ENCODE assay signal across 8 mouse cellular contexts in the genomic region with DNA sequence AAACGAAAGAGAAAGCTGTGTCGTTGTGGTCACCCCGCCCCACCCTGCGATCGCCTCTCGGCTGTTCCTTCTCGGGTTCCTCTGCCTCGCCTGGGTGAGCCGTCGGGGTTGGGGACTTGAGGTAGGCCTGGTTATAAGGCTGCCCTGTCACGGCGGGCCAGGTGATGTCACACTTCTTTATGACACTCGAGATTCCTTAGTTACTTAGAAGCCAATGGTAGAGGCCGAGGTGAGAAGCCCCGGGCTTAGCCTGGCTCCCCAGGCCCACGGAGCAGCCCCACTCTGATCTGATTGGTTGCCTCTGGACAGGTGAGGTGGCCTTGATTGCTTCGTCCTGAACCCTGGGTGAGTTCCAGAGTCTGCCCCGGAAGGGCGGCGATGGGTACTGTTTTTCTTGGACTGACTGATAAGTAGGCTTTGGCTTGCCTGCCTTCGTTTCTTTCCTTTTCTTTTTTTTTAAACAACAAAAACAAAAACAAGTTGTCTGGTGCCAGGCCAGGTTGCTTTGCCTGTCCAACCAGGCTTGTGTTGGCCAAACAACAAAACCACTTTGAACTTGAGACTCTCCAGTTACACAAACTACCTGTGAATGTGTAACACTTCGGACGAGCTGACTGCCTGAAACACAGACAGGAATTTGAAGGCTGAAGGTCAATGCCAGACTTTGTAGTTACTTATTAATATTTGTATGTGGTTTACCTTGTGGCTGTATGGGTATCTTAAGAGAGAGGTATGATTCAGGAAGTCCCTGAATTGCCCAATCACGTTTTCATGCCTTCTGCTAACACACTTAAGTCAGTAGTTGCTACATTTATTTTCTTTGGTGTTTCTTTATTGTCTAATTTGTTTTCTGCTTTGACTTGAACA. TPM values are rescaled to one million over a fixed set of nuclear protein-coding genes. Genes with fewer than 3 reads are reported as not detected.
DNase-seq lines count a peak whose midpoint lies in the region; ATAC-seq lines count a peak whose summit lies in the region.

No protein-coding gene starts in this region.

- H3K9me3 ChIP-seq in forebrain, embryonic 12.5 days: no peaks in the 10 kb centered on the region
- no peaks in the 10 kb centered on the region for H3K9me3 ChIP-seq in hindbrain, embryonic 16.5 days (ENCODE audit: control insufficient read depth, low read length)
- H3K9me3 ChIP-seq in liver, embryonic 12.5 days (replicated peaks): no peaks in the 10 kb centered on the region

- H3K4me3 ChIP-seq in forebrain, embryonic 12.5 days (replicated peaks): peak overlapping the region; percentile 63
- peak overlapping the region; percentile 87 for H3K4me3 ChIP-seq in hindbrain, embryonic 16.5 days (ENCODE audit: low read length)
- peak overlapping the region; percentile 87 for H3K4me3 ChIP-seq in liver, embryonic 12.5 days

- peak; percentile 45 for DNase-seq in cerebellum, adult 11 months
- DNase-seq in cerebellum, postnatal 4 days (ENCODE audit: low spot score in 2 of 2): no peak
- DNase-seq in adrenal gland, postnatal 14 days: peak; percentile 80
- no peak for DNase-seq in left cerebral cortex, adult 8-10 months (ENCODE audit: low spot score in 2 of 2)

- peak overlapping the region; percentile 89 for H3K27ac ChIP-seq in forebrain, embryonic 12.5 days
- peak overlapping the region; percentile 93 for H3K27ac ChIP-seq in hindbrain, embryonic 16.5 days (ENCODE audit: low read depth, low read length)
- H3K27ac ChIP-seq in liver, embryonic 12.5 days: peak overlapping the region; percentile 95

- H3K4me1 ChIP-seq in forebrain, embryonic 12.5 days: peaks cover 40% of the 10 kb centered on the region
- peaks cover 33% of the 10 kb centered on the region for H3K4me1 ChIP-seq in hindbrain, embryonic 16.5 days (ENCODE audit: control insufficient read depth, insufficient read depth, low read depth, low read length)
- H3K4me1 ChIP-seq in liver, embryonic 12.5 days: peaks cover 72% of the 10 kb centered on the region

- peak; percentile 7; the same call in 1 of the 2 replicates for ATAC-seq in forebrain, embryonic 12.5 days (ENCODE audit: low FRiP score)
- peak; percentile 29 for ATAC-seq in hindbrain, embryonic 16.5 days
- ATAC-seq in liver, embryonic 12.5 days: peak; percentile 51
- ATAC-seq in monocyte, adult 5-6 weeks (replicated peaks; ENCODE audit: insufficient number of reproducible peaks, low FRiP score, low TSS enrichment, poor library complexity, severe bottlenecking): peak; percentile 56

- peak overlapping the region; percentile 86 for H3K9ac ChIP-seq in forebrain, embryonic 12.5 days
- H3K9ac ChIP-seq in hindbrain, embryonic 16.5 days (ENCODE audit: low read depth, low read length): peak overlapping the region; percentile 79
- H3K9ac ChIP-seq in liver, embryonic 12.5 days: peak overlapping the region; percentile 88

- WGBS in forebrain, embryonic 12.5 days: 14% methylated on average over 24 of the region's 24 CpGs
- 11% methylated on average over 24 of the region's 24 CpGs for WGBS in hindbrain, embryonic 16.5 days
- 4% methylated on average over 24 of the region's 24 CpGs for WGBS in liver, embryonic 12.5 days (ENCODE audit: insufficient replicate concordance)

- H3K4me2 ChIP-seq in forebrain, embryonic 12.5 days: peak overlapping the region; percentile 95
- peak overlapping the region; percentile 92 for H3K4me2 ChIP-seq in hindbrain, embryonic 16.5 days (ENCODE audit: low read length)
- peak overlapping the region; percentile 80 for H3K4me2 ChIP-seq in liver, embryonic 12.5 days

- H3K27me3 ChIP-seq in forebrain, embryonic 12.5 days: no peaks in the 10 kb centered on the region
- H3K27me3 ChIP-seq in hindbrain, embryonic 16.5 days (replicated peaks; ENCODE audit: control insufficient read depth, insufficient read depth, low read length): no peaks in the 10 kb centered on the region
- H3K27me3 ChIP-seq in liver, embryonic 12.5 days (replicated peaks): no peaks in the 10 kb centered on the region

- H3K36me3 ChIP-seq in forebrain, embryonic 12.5 days (replicated peaks): no peaks in the 10 kb centered on the region
- H3K36me3 ChIP-seq in hindbrain, embryonic 16.5 days (ENCODE audit: control insufficient read depth, insufficient read depth, low read length): no peaks in the 10 kb centered on the region
- no peaks in the 10 kb centered on the region for H3K36me3 ChIP-seq in liver, embryonic 12.5 days

RNA-seq across cellular contexts. Expression of a gene that starts 0.9 kb away (rescaled TPM):
- 571 and 598 TPM in 2 replicates for total RNA-seq in adrenal gland, postnatal 14 days (2021)
- 252 and 256 TPM in 2 replicates for polyA plus RNA-seq in forebrain, embryonic 12.5 days (2016; fragmentation: Nextera tagmentation; extraction: Ambion mirVana)
- 346 and 350 TPM in 2 replicates for polyA plus RNA-seq in hindbrain, embryonic 16.5 days (2015; fragmentation: Nextera tagmentation; extraction: Ambion mirVana)
- 199 and 201 TPM in 2 replicates for polyA plus RNA-seq in liver, embryonic 12.5 days (2016; fragmentation: Nextera tagmentation; extraction: Ambion mirVana)
- total RNA-seq in monocyte, adult 5-6 weeks (2017): 340 to 400 TPM (median 366 TPM) in 3 replicates
- 100 to 1,000 TPM; 336 to 365 (median 345) TPM for total RNA-seq in left cerebral cortex, adult 8-10 months (2022)

RNA-seq across cellular contexts. Expression of a gene that starts 23.3 kb away (rescaled TPM):
- total RNA-seq in adrenal gland, postnatal 14 days (2021): 21.3 and 31.3 TPM in 2 replicates
- 12.1 and 14.1 TPM in 2 replicates for polyA plus RNA-seq in forebrain, embryonic 12.5 days (2016; fragmentation: Nextera tagmentation; extraction: Ambion mirVana)
- polyA plus RNA-seq in hindbrain, embryonic 16.5 days (2015; fragmentation: Nextera tagmentation; extraction: Ambion mirVana): 7.4 and 9.7 TPM in 2 replicates
- 7.4 and 8.6 TPM in 2 replicates for polyA plus RNA-seq in liver, embryonic 12.5 days (2016; fragmentation: Nextera tagmentation; extraction: Ambion mirVana)
- 29.5 to 41.3 TPM (median 31.6 TPM) in 3 replicates for total RNA-seq in monocyte, adult 5-6 weeks (2017)
- total RNA-seq in left cerebral cortex, adult 8-10 months (2022): 10 to 100 TPM; 10.7 to 14.2 (median 12.7) TPM

Comparison
In these comparisons a context has a peak if more than half of its experiments do, and no peak if none do; other contexts are left out.
1. DNase-seq: peak in cerebellum, adult 11 months (single experiment) and adrenal gland, postnatal 14 days (single experiment); none in cerebellum, postnatal 4 days (0 of 2) and left cerebral cortex, adult 8-10 months (0 of 2).
2. Peak in every context shown above with its lines, with median percentiles within 50 percentile points of each other: ATAC-seq, H3K27ac ChIP-seq, H3K4me2 ChIP-seq, H3K4me3 ChIP-seq and H3K9ac ChIP-seq.